Mouse (Mus musculus) midbrain, embryonic 11.5 days (tissue): Measurements from ENCODE around the gene Kcnj10. TPM values are rescaled to one million over a fixed set of nuclear protein-coding genes. Genes with fewer than 3 reads are reported as not detected.

Experiments
- ATAC-seq: fragments of 200-750 bp; cut with Nextera tagmentation; 2 replicates; pipeline ENCODE4 v1.8.0; 2017; ENCODE audit warnings: moderate TSS enrichment, moderate library complexity; ENCODE audit not compliant: low FRiP score
- DNase-seq: peaks from one replicate; pipeline ENCODE4 v3.0.0; 2015; ENCODE audit warnings: low spot score; ENCODE audit errors: missing footprints
- H3K27ac ChIP-seq: fragments of 300-500 bp; sonication (generic); 2 replicates; pipeline ENCODE4 v1.5.1; 2014; ENCODE audit warnings: low read depth, low read length
- H3K27me3 ChIP-seq: fragments of 300-500 bp; sonication (generic); 2 replicates; pipeline ENCODE4 v1.6.1; 2014; ENCODE audit warnings: mild to moderate bottlenecking, low read length, moderate library complexity, mixed read lengths; ENCODE audit not compliant: control insufficient read depth, insufficient read depth
- H3K36me3 ChIP-seq: fragments of 300-500 bp; sonication (generic); 2 replicates; pipeline ENCODE4 v1.6.1; 2014; ENCODE audit warnings: mild to moderate bottlenecking, low read length, moderate library complexity, mixed read lengths; ENCODE audit not compliant: control insufficient read depth, insufficient read depth
- H3K4me1 ChIP-seq: fragments of 300-500 bp; sonication (generic); 2 replicates; pipeline ENCODE4 v1.6.1; 2014; ENCODE audit warnings: low read length; ENCODE audit not compliant: control insufficient read depth, insufficient read depth
- H3K4me2 ChIP-seq: fragments of 300-500 bp; sonication (generic); 2 replicates; pipeline ENCODE4 v1.6.1; 2014; ENCODE audit warnings: mild to moderate bottlenecking, moderate library complexity
- H3K4me3 ChIP-seq: fragments of 300-500 bp; sonication (generic); 2 replicates; pipeline ENCODE4 v1.5.1; 2014; ENCODE audit warnings: low read depth, low read length
- H3K9ac ChIP-seq: fragments of 300-500 bp; sonication (generic); 2 replicates; pipeline ENCODE4 v1.6.1; 2014; ENCODE audit warnings: low read length
- H3K9me3 ChIP-seq: fragments of 300-500 bp; sonication (generic); 2 replicates; pipeline ENCODE4 v1.6.1; 2016; ENCODE audit warnings: low read length; ENCODE audit not compliant: control insufficient read depth
- WGBS: fragments of 180-500 bp; shearing (Covaris S2); extraction: QIAGEN DNeasy Blood & Tissue Kit; methylation state at CpG from one replicate; pipeline ENCODE4 v1.1.7; 2014; 5-methylcytosine and 5-hydroxymethylcytosine counted together
- polyA plus RNA-seq: library from polyadenylated mRNA; unstranded; fragments of >200 nt; fragmentation: Nextera tagmentation; extraction: Ambion mirVana; gene quantifications from 2 replicates; pipeline ENCODE4 v1.2.1, GENCODE M21; 2014

Gene Kcnj10
- polyA plus RNA-seq, 1 experiment from 2014 or later, result 0.75 TPM

DNA sequence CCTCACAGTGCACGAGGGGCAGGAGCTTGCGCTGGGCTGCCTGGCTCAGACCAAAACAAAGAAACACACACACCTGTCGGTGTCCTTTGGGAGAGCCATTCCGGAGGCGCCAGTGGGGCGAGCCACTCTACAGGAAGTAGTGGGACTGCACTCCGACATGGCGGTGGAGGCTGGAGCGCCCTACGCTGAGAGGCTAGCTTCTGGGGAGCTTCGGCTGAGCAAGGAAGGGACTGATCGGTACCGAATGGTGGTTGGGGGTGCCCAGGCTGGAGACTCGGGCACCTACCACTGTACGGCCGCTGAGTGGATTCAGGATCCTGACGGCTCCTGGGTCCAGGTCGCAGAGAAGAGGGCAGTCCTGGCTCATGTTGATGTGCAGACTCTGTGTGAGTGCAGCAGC lies 23.6 kb upstream of the Kcnj10 start:
- H3K4me1 ChIP-seq, result peaks cover 26% of the 10 kb centered on the region
- DNase-seq (no peak), ATAC-seq (no peak)
- WGBS, result 56% methylated on average over 18 of the region's 18 CpGs
- H3K27ac ChIP-seq, result no peak overlapping the region; the same call in 1 of the 2 replicates
- H3K4me2 ChIP-seq, result no peak overlapping the region
- H3K9ac ChIP-seq, result no peak overlapping the region
- no peak overlapping the region for H3K4me3 ChIP-seq
- H3K27me3 ChIP-seq, result peaks cover 4% of the 10 kb centered on the region
- no peaks in the 10 kb centered on the region for H3K9me3 ChIP-seq
- H3K36me3 ChIP-seq, result peaks cover 7% of the 10 kb centered on the region; the same call in 1 of the 2 replicates

DNA sequence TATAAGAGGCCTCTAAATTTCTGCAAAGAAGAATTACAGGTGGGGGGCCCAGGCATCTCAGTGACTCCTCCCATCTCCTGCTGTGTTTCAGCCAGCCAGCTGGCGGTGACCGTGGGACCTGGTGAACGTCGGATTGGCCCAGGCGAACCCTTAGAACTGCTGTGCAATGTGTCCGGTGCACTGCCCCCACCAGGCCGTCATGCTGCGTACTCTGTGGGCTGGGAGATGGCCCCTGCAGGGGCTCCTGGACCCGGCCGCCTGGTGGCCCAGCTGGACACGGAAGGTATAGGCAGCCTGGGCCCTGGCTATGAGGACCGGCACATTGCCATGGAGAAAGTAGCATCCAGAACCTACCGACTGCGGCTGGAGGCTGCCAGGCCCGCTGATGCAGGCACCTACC lies 23.1 kb upstream of the Kcnj10 start:
- Histone ChIP-seq H3K36me3 (peaks cover 7% of the 10 kb centered on the region; the same call in 1 of the 2 replicates), H3K9ac (no peak overlapping the region), H3K9me3 (no peaks in the 10 kb centered on the region), H3K27me3 (peaks cover 4% of the 10 kb centered on the region), H3K4me2 (no peak overlapping the region), H3K4me1 (peaks cover 28% of the 10 kb centered on the region), H3K4me3 (no peak overlapping the region), H3K27ac (no peak overlapping the region)
- ATAC-seq, result no peak
- 49% methylated on average over 15 of the region's 15 CpGs for WGBS
- no peak for DNase-seq

DNA sequence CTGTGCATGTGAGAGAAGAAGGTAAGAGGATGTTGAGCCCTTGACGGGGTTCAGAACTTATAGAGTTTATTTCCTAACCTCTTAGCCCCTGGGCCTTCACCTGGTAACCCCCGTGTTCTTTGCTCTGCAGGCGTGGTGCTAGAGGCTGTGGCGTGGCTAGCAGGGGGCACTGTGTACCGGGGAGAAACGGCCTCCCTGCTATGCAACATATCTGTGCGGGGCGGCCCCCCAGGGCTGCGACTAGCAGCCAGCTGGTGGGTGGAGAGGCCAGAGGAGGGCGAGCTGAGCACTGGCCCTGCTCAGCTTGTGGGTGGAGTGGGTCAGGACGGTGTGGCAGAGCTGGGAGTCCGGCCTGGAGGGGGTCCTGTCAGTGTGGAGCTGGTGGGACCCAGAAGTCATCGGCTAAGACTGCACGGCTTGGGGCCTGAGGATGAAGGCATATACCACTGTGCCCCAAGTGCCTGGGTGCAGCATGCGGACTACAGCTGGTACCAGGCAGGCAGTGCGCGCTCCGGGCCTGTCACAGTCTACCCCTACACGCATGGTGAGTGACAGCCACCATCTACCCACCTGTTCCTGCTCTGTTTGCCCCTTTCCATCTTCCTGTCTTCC lies 22.5 kb upstream of the Kcnj10 start:
- no peak overlapping the region for H3K4me3 ChIP-seq
- H3K9ac ChIP-seq, result no peak overlapping the region
- H3K4me1 ChIP-seq, result peaks cover 30% of the 10 kb centered on the region
- H3K27me3 ChIP-seq, result peaks cover 4% of the 10 kb centered on the region
- peaks cover 7% of the 10 kb centered on the region; the same call in 1 of the 2 replicates for H3K36me3 ChIP-seq
- H3K9me3 ChIP-seq, result no peaks in the 10 kb centered on the region
- DNase-seq, result no peak
- 85% methylated on average over 19 of the region's 19 CpGs for WGBS
- no peak overlapping the region for H3K27ac ChIP-seq
- no peak overlapping the region for H3K4me2 ChIP-seq
- ATAC-seq, result no peak

DNA sequence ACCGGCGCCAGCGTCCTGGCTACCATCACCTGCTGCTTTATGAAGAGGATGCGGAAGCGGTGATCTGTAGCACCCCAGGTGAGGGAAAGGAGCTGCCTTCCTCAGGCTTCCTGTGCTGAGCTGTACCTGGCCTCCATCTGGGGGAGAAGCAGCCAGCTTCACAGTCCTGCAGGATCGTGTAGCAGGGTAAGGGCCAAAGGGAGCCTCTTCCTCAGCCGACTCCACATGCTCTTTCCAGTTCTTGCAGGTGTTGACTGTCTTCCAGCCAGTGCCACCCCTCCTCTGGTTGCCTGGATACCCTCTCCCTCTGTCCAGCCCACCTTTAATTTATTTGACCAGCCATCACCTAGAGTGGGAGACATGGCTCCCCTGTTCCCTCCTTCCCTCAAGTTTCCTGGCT lies 21.7 kb upstream of the Kcnj10 start:
- 85% methylated on average over 7 of the region's 7 CpGs for whole genome bisulfite sequencing
- peaks cover 4% of the 10 kb centered on the region for H3K27me3 ChIP-seq
- H3K9ac ChIP-seq, result no peak overlapping the region
- no peak overlapping the region for H3K4me2 ChIP-seq
- H3K36me3 ChIP-seq, result peaks cover 7% of the 10 kb centered on the region; the same call in 1 of the 2 replicates
- H3K9me3 ChIP-seq, result no peaks in the 10 kb centered on the region
- no peak overlapping the region for H3K4me3 ChIP-seq
- H3K4me1 ChIP-seq, result peaks cover 26% of the 10 kb centered on the region
- ATAC-seq, result no peak
- H3K27ac ChIP-seq, result peak overlapping the region; percentile 48; the same call in 1 of the 2 replicates
- no peak for DNase-seq

DNA sequence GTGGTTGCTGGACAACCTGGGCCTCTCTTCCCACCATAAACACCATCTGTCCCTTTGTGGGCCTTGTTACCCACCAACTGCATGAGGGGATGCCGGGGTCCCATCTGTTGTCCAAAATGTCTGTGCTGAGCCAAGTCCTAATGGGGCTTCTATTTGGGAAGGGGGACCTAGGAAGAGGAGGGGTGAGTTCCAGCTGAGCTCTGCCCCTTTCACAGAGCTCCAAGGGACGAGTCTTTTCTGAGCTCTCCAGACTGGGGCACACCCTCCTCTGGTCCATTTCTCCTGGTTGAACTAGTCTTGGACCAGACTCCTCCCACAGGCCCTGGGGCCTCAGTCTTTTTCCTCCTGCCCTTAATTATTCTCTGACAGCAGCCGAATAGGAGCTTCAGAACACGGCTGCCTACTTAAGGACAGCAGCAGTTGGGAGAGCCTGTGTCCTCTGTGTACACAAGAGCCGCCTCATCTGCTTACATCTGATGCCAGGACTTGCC lies 21.0 kb upstream of the Kcnj10 start:
- H3K27me3 ChIP-seq, result peaks cover 6% of the 10 kb centered on the region
- WGBS, result 42% methylated on average over 5 of the region's 5 CpGs

DNA sequence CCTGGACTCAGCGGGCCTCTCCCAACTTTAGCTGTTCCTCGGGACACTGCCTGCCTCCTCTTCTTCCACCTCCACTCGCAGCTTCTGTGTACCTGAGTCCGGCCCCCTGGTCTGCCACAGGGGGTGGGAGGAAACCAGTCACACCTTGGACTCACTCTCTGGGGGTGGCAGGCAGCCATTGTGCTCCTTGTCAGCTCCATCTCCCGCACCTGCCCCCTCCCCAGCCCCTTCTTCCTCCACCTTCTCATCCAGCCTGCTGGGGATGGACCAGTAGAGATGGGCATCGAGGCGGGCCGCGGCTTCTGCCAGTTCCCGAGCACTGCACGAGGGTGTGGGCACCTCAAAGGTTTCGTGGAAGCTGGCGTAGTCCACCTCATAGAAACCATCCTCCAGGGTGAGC lies 18.3 kb upstream of the Kcnj10 start:
- Histone ChIP-seq H3K27ac (no peak overlapping the region), H3K4me2 (no peak overlapping the region), H3K9me3 (no peaks in the 10 kb centered on the region), H3K36me3 (peaks cover 4% of the 10 kb centered on the region; the same call in 1 of the 2 replicates), H3K9ac (no peak overlapping the region), H3K4me1 (peaks cover 24% of the 10 kb centered on the region), H3K27me3 (peaks cover 33% of the 10 kb centered on the region), H3K4me3 (no peak overlapping the region)
- DNase-seq, result no peak
- 49% methylated on average over 13 of the region's 13 CpGs for WGBS
- no peak for ATAC-seq

More for the DNA sequence above, 21.0 kb upstream of the Kcnj10 start:
- H3K4me1 ChIP-seq, result peaks cover 22% of the 10 kb centered on the region
- H3K9ac ChIP-seq, result no peak overlapping the region
- DNase-seq (no peak), ATAC-seq (peak; percentile 31)
- H3K27ac ChIP-seq, result peak overlapping the region; percentile 48; the same call in 1 of the 2 replicates
- no peaks in the 10 kb centered on the region for H3K9me3 ChIP-seq
- H3K4me3 ChIP-seq, result no peak overlapping the region
- no peak overlapping the region for H3K4me2 ChIP-seq
- peaks cover 7% of the 10 kb centered on the region; the same call in 1 of the 2 replicates for H3K36me3 ChIP-seq

DNA sequence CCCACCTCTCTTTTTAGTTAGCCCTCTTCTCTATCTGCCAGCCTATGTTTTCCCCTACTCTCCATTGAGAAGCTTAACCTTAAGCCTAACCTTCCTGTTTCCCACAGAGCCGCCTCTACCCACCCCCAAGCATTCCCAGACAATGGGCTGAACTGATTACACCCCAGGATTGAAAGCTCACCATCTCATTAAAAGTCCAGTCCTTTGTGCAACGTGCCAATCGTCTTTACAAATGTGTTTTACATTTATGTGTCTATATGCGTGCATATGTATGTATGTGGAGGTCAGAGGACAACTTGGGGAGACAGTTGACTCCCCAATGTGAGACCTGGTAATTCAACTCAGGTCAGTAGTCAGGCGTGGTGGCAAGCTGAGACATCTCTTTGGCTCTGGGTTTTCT lies 17.7 kb upstream of the Kcnj10 start:
- WGBS, result 8% methylated on average over 5 of the region's 5 CpGs
- Histone ChIP-seq H3K9me3 (no peaks in the 10 kb centered on the region), H3K27ac (no peak overlapping the region), H3K4me2 (no peak overlapping the region), H3K4me1 (peaks cover 24% of the 10 kb centered on the region), H3K36me3 (peaks cover 2% of the 10 kb centered on the region; the same call in 1 of the 2 replicates), H3K9ac (no peak overlapping the region), H3K27me3 (peaks cover 34% of the 10 kb centered on the region), H3K4me3 (no peak overlapping the region)
- DNase-seq (no peak), ATAC-seq (no peak)

DNA sequence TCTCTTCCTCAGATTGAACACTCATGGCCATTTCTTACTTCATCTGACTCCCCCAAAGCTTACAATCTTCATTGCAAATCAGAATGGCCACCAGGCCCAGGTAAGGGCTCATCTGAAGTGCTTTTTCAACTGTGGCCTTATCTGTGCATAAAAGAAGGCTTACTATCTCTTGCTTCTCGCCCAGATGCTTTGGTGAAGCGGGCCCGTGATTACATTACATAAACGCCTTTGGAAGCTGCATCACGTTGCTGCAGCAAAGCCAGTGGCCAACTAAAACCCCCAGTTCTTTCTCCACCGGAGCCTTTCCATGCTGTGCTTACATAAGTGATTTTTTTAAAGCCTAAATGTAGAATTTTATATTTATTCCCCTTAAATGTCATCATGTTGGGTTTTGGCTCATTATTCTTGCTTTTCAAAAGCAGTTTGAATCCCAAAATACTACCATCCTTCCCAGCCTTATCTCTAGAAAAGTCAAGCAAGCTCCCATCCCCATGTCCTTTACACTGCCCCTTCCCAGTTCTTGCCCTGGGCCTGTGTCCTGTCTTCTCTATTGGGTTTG lies 17.1 kb upstream of the Kcnj10 start:
- ATAC-seq, result no peak
- Histone ChIP-seq H3K9me3 (no peaks in the 10 kb centered on the region), H3K36me3 (peaks cover 2% of the 10 kb centered on the region; the same call in 1 of the 2 replicates), H3K4me2 (no peak overlapping the region), H3K27me3 (peaks cover 34% of the 10 kb centered on the region), H3K27ac (no peak overlapping the region), H3K4me1 (peaks cover 25% of the 10 kb centered on the region), H3K9ac (no peak overlapping the region), H3K4me3 (no peak overlapping the region)
- DNase-seq, result no peak
- 55% methylated on average over 6 of the region's 6 CpGs for WGBS

DNA sequence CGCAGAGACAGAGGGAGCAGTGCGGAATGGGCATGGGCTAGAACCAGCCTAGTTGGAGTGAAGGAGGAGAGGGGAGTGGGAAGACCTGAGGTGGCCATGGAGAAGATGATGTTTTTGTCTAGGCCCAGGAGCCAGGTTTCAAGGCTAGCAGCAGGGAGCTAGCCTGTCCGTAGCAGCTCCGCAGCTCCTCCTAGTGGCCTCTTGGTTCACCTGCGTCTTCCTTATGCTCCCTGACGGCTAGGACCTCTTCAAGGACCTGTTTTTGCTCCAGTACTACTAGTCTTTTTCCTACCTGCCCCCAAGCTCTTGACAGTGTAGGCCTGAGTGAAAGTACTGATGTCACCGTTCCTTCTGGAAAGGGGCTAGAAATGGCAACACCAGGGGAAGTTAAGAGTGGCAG lies 16.3 kb upstream of the Kcnj10 start:
- H3K27ac ChIP-seq, result no peak overlapping the region
- no peaks in the 10 kb centered on the region for H3K36me3 ChIP-seq
- peak; percentile 39; the same call in 1 of the 2 replicates for ATAC-seq
- peak; percentile 97 for DNase-seq
- no peak overlapping the region for H3K9ac ChIP-seq
- no peak overlapping the region for H3K4me2 ChIP-seq
- no peak overlapping the region for H3K4me3 ChIP-seq
- peaks cover 34% of the 10 kb centered on the region for H3K27me3 ChIP-seq
- H3K4me1 ChIP-seq, result peaks cover 32% of the 10 kb centered on the region
- H3K9me3 ChIP-seq, result no peaks in the 10 kb centered on the region
- 10% methylated on average over 7 of the region's 7 CpGs for WGBS
